Mouse (Mus musculus) layer of hippocampus, adult 9-10 months (tissue): Measurements from ENCODE around the gene Spta1.

ENCODE experiments used
- DNase-seq: peaks from one replicate; pipeline ENCODE4 v3.0.0; 2022; ENCODE audit warnings: low spot score

The Spta1 gene

GRCm38 (mm10) chr1:174267816-174268215 is 95.2 kb downstream of the Spta1 start:
- no peak for DNase-seq

DNA sequence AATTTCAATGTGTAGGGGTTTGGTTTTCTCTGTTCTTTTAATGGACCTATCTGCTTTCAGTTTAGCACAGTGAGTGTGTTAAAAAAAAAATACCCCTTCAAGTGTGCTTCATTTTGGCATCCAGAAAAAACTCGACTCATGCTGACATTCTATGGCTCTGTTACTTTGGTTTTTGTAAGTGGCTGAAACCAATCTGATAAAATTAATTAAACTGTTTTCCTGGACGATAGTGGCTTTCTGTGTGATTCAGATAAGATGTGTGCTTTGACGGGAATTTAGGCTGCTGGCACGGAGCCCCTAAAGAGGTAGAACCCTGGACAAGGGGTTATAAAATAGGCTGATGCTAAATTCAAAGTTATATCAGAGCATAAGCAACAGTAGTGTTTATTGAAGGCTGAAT is 96.6 kb downstream of the Spta1 start:
- no peak for DNase-seq

- DNase-seq, result no peak
Observed at GRCm38 (mm10) chr1:174270643-174271042, 98.1 kb downstream of the Spta1 start.
